14 mouse cellular contexts compared by ENCODE assay signal in genomic region chr16:35577181-35577941, GRCm38 (mm10). TPM values are rescaled to one million over a fixed set of nuclear protein-coding genes. Genes with fewer than 3 reads are reported as not detected.
A peak's percentile ranks its signal among the peaks of the same experiment; 100 is the strongest.
DNase-seq lines count a peak whose midpoint lies in the region; ATAC-seq lines count a peak whose summit lies in the region.
"Had no signal": no experiment of that assay in that cellular context is flagged by ENCODE, and none has a peak within 500 bp of the region (broad histone marks: within the 10 kb centered on the region; RNA-seq: fewer than 3 reads in every experiment).

No protein-coding gene starts in this region.

- 0 out of 2 replicates have a peak overlapping the region, but pooled peaks have one; percentile 18 for H3K27ac ChIP-seq in neural tube, embryonic 13.5 days (replicated peaks)
- no peak overlapping the region for H3K27ac ChIP-seq in neural tube, embryonic 15.5 days (replicated peaks)
- 0 out of 2 replicates have a peak overlapping the region, but pooled peaks have one; percentile 16 for H3K27ac ChIP-seq in neural tube, embryonic 14.5 days (ENCODE audit: low read depth, low read length)
- H3K27ac ChIP-seq: embryonic facial prominence, embryonic 12.5 days; heart, embryonic 15.5 days; kidney, postnatal 0 days; limb, embryonic 15.5 days; midbrain, embryonic 12.5 days had no signal

- H3K9me3 ChIP-seq in neural tube, embryonic 13.5 days: no peaks in the 10 kb centered on the region
- no peaks in the 10 kb centered on the region for H3K9me3 ChIP-seq in neural tube, embryonic 15.5 days (replicated peaks)
- H3K9me3 ChIP-seq in neural tube, embryonic 14.5 days (ENCODE audit: control insufficient read depth, low read length): no peaks in the 10 kb centered on the region
- H3K9me3 ChIP-seq: embryonic facial prominence, embryonic 12.5 days; heart, embryonic 15.5 days; limb, embryonic 15.5 days; midbrain, embryonic 12.5 days had no signal

- peaks cover 62% of the 10 kb centered on the region for H3K4me1 ChIP-seq in neural tube, embryonic 13.5 days (replicated peaks)
- peaks cover 34% of the 10 kb centered on the region for H3K4me1 ChIP-seq in neural tube, embryonic 15.5 days
- peaks cover 17% of the 10 kb centered on the region for H3K4me1 ChIP-seq in neural tube, embryonic 14.5 days (ENCODE audit: control insufficient read depth, insufficient read depth, low read length)
- H3K4me1 ChIP-seq: heart, embryonic 15.5 days had no signal

- H3K36me3 ChIP-seq in neural tube, embryonic 13.5 days: no peaks in the 10 kb centered on the region
- H3K36me3 ChIP-seq in neural tube, embryonic 15.5 days: no peaks in the 10 kb centered on the region
- no peaks in the 10 kb centered on the region for H3K36me3 ChIP-seq in neural tube, embryonic 14.5 days (ENCODE audit: control insufficient read depth, insufficient read depth, low read length)
- H3K36me3 ChIP-seq: embryonic facial prominence, embryonic 12.5 days; heart, embryonic 15.5 days; limb, embryonic 15.5 days had no signal

- DNase-seq in embryo, embryonic 11 days: peak; percentile 26
- no peak for DNase-seq in embryo, embryonic 9.5 days (ENCODE audit: extremely low spot score)
- peak; percentile 96 for DNase-seq in cerebellum, adult 9-11 months
- no peak for DNase-seq in kidney, postnatal 25 days
- no peak for DNase-seq in B cell, adult 2 months

- 52% methylated on average over 11 of the region's 11 CpGs for WGBS in neural tube, embryonic 13.5 days
- 50% methylated on average over 11 of the region's 11 CpGs for WGBS in neural tube, embryonic 15.5 days
- WGBS in neural tube, embryonic 14.5 days: 55% methylated on average over 11 of the region's 11 CpGs

- no peak overlapping the region for H3K4me3 ChIP-seq in neural tube, embryonic 13.5 days
- H3K4me3 ChIP-seq in neural tube, embryonic 15.5 days (replicated peaks): no peak overlapping the region
- H3K4me3 ChIP-seq in neural tube, embryonic 14.5 days (ENCODE audit: low read depth, low read length): no peak overlapping the region
- H3K4me3 ChIP-seq: embryonic facial prominence, embryonic 12.5 days; heart, embryonic 15.5 days; limb, embryonic 15.5 days; midbrain, embryonic 12.5 days had no signal

- H3K4me2 ChIP-seq in neural tube, embryonic 13.5 days: no peak overlapping the region
- no peak overlapping the region for H3K4me2 ChIP-seq in neural tube, embryonic 15.5 days
- H3K4me2 ChIP-seq in neural tube, embryonic 14.5 days (ENCODE audit: low read depth, low read length): no peak overlapping the region
- H3K4me2 ChIP-seq: embryonic facial prominence, embryonic 12.5 days; heart, embryonic 15.5 days; limb, embryonic 15.5 days; midbrain, embryonic 12.5 days had no signal

- ATAC-seq in neural tube, embryonic 13.5 days (ENCODE audit: low read depth): peak; percentile 20; the same call in 1 of the 2 replicates
- ATAC-seq in neural tube, embryonic 15.5 days (ENCODE audit: low FRiP score): no peak
- ATAC-seq in neural tube, embryonic 14.5 days (ENCODE audit: low read depth): no peak
- ATAC-seq: forebrain, embryonic 14.5 days had no signal

- H3K9ac ChIP-seq in neural tube, embryonic 13.5 days: no peak overlapping the region
- H3K9ac ChIP-seq in neural tube, embryonic 15.5 days (replicated peaks): no peak overlapping the region
- no peak overlapping the region for H3K9ac ChIP-seq in neural tube, embryonic 14.5 days (replicated peaks; ENCODE audit: low read depth, low read length)
- H3K9ac ChIP-seq: embryonic facial prominence, embryonic 12.5 days; heart, embryonic 15.5 days; limb, embryonic 15.5 days; midbrain, embryonic 12.5 days had no signal

- no peaks in the 10 kb centered on the region; the same call in 1 of the 2 replicates for H3K27me3 ChIP-seq in neural tube, embryonic 13.5 days
- H3K27me3 ChIP-seq in neural tube, embryonic 15.5 days (replicated peaks): no peaks in the 10 kb centered on the region
- no peaks in the 10 kb centered on the region for H3K27me3 ChIP-seq in neural tube, embryonic 14.5 days (ENCODE audit: control insufficient read depth, insufficient read depth, low read length)
- H3K27me3 ChIP-seq: embryonic facial prominence, embryonic 12.5 days; heart, embryonic 15.5 days; limb, embryonic 15.5 days; midbrain, embryonic 12.5 days had no signal

RNA-seq across cellular contexts. Expression of gene Sema5b, which starts 36.4 kb away (rescaled TPM):
- polyA plus RNA-seq in neural tube, embryonic 13.5 days (2015; fragmentation: Nextera tagmentation; extraction: Ambion mirVana): 24.0 and 27.4 TPM in 2 replicates
- polyA plus RNA-seq in neural tube, embryonic 15.5 days (2015; fragmentation: Nextera tagmentation; extraction: Ambion mirVana): 16.9 and 17.2 TPM in 2 replicates
- 18.1 and 21.4 TPM in 2 replicates for polyA plus RNA-seq in neural tube, embryonic 14.5 days (2014; fragmentation: Nextera tagmentation; extraction: Ambion mirVana)

Comparison
In these comparisons a context has a peak if more than half of its experiments do, and no peak if none do; other contexts are left out.
1. DNase-seq: peak in embryo, embryonic 11 days (single experiment) and cerebellum, adult 9-11 months (single experiment); none in embryo, embryonic 9.5 days (single experiment), kidney, postnatal 25 days (0 of 2) and B cell, adult 2 months (0 of 2).